Mouse (Mus musculus) C2C12 (cell line): ENCODE data around the gene Ccn2. TPM values are rescaled to one million over a fixed set of nuclear protein-coding genes. Genes with fewer than 3 reads are reported as not detected.

Experiments
- H3K27me3 ChIP-seq: one replicate; pipeline ENCODE4 v1.6.1; 2011; ENCODE audit not compliant: control insufficient read depth, insufficient read depth, insufficient read length
- H3K36me3 ChIP-seq: one replicate; pipeline ENCODE4 v1.6.1; 2011; ENCODE audit not compliant: control insufficient read depth, insufficient read depth
- H3K4me3 ChIP-seq: one replicate; pipeline ENCODE4 v1.5.1; 2011; ENCODE audit warnings: mild to moderate bottlenecking, control low read depth; ENCODE audit not compliant: poor library complexity, insufficient read depth, severe bottlenecking
- H3K79me2 ChIP-seq: one replicate; pipeline ENCODE4 v1.6.1; 2011; ENCODE audit not compliant: control insufficient read depth, insufficient read depth
- H3K79me3 ChIP-seq: one replicate; pipeline ENCODE4 v1.6.1; 2011; ENCODE audit warnings: low read depth, control low read depth
- H3ac ChIP-seq: one replicate; pipeline ENCODE3; 2011; ENCODE audit warnings: low read depth; ENCODE audit not compliant: control insufficient read depth, insufficient read length
- CEBPB ChIP-seq: IDR thresholded peaks from one replicate; pipeline ENCODE4 v1.6.1; 2011; ENCODE audit warnings: low read depth, mild to moderate bottlenecking, control low read depth, moderate library complexity
- CTCF ChIP-seq: IDR thresholded peaks from one replicate; pipeline ENCODE4 v1.5.1; 2011; ENCODE audit not compliant: control insufficient read depth, insufficient read depth, insufficient read length
- FOSL1 ChIP-seq: IDR thresholded peaks from one replicate; pipeline ENCODE4 v1.8.0; 2011; ENCODE audit warnings: mild to moderate bottlenecking, low read length; ENCODE audit not compliant: poor library complexity, insufficient read depth, severe bottlenecking
- MAX ChIP-seq: IDR thresholded peaks from one replicate; pipeline ENCODE4 v1.6.1; 2011; ENCODE audit warnings: mild to moderate bottlenecking, control low read depth
- MYOD1 ChIP-seq: IDR thresholded peaks from one replicate; pipeline ENCODE4 v1.6.1; 2011; ENCODE audit warnings: low read depth; ENCODE audit not compliant: control insufficient read depth, insufficient read length
- MYOG ChIP-seq: IDR thresholded peaks from one replicate; pipeline ENCODE4 v1.6.1; 2011; ENCODE audit not compliant: control insufficient read depth, insufficient read length; ENCODE audit errors: extremely low read depth
- USF1 ChIP-seq: IDR thresholded peaks from one replicate; pipeline ENCODE4 v1.6.1; 2011; ENCODE audit warnings: low read depth, mild to moderate bottlenecking, control low read depth, moderate library complexity
- polyA plus RNA-seq: library from polyadenylated mRNA; unstranded; fragments of >200 nt; fragmentation: generic; extraction: Trizol; gene quantifications from one replicate; pipeline ENCODE4 v1.2.1, GENCODE M21; 2012; ENCODE audit warnings: missing spikeins

Ccn2 gene
- polyA plus RNA-seq, 1 experiment: 55.2 TPM

GRCm38 (mm10) chr10:24641416-24642140 lies 46.3 kb downstream of the Ccn2 start:
- Histone ChIP-seq H3K36me3 (no peaks in the 10 kb centered on the region), H3K27me3 (no peaks in the 10 kb centered on the region), H3K79me2 (no peaks in the 10 kb centered on the region), H3K79me3 (no peaks in the 10 kb centered on the region), H3K4me3 (no peak overlapping the region), H3ac (no peak overlapping the region)
- no peak for TF ChIP-seq MYOG
- TF ChIP-seq CEBPB: no peak
- no peak for TF ChIP-seq CTCF
- TF ChIP-seq MYOD1: no peak
- TF ChIP-seq FOSL1: no peak
- no peak for TF ChIP-seq USF1

DNA sequence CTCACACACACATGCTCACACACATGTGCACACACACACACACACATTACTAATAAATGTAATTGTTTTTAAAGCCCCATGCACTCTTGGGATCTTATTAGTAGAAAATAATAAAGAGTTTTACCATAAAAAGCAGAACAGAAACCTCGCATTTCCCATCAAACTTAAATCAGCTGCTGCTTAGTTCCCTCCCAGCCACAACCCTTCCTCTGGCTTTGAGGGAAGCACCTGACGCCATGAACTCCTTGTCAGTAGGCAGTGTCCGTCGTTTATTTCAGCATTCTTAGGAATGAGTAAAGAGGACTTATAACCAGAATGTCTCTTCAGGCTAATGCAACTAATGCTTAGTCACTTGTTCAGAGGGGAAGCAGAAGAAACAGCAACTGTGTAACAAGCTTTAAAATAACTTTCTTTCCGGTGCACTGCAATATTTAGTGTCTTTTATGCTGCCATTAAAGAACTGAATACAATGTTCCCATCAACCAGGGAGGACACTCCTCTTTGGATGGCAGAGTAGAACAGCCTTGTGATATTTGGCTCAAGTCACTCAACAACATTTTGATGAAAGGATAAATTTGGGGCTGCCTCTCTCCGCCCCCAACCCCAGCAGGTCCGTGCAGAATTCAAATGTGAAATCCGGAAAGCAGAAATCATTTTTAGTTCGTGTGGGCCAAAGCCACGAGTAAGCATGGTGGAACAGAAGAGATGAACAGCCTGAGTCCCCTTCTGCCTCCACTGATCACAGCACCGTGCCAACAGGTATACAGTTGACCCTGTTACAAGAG lies 47.7 kb downstream of the Ccn2 start:
- Histone ChIP-seq H3K79me3 (no peaks in the 10 kb centered on the region), H3K4me3 (no peak overlapping the region), H3ac (no peak overlapping the region), H3K36me3 (no peaks in the 10 kb centered on the region), H3K27me3 (no peaks in the 10 kb centered on the region), H3K79me2 (no peaks in the 10 kb centered on the region)
- TF ChIP-seq USF1 (no peak), MYOG (no peak), MYOD1 (no peak), CEBPB (no peak), CTCF (no peak), FOSL1 (no peak), MAX (no peak)

DNA sequence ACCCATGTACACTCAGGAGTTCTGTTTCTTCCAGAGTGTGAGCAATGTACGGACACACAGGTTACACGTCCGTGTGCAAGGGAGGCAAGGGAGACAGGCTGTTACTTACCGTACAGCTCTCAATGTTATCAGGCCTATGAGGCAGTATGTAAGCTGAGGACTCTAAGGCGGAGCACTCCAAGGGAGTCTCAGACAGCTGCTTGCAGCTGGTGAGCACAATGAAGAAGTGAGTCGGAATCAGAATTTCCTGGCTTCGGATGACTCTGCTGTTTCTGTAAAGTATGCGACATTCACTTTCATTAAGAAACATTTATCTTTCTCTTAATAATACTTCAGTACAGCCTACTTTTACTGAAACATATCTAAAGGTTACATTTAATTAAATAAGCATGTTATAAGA lies 49.9 kb downstream of the Ccn2 start:
- TF ChIP-seq CTCF: no peak
- TF ChIP-seq MAX: no peak
- no peak for TF ChIP-seq MYOG
- no peak for TF ChIP-seq USF1
- TF ChIP-seq FOSL1: no peak
- TF ChIP-seq CEBPB: no peak
- no peak for TF ChIP-seq MYOD1
- Histone ChIP-seq H3K79me3 (no peaks in the 10 kb centered on the region), H3K79me2 (no peaks in the 10 kb centered on the region), H3ac (no peak overlapping the region), H3K4me3 (no peak overlapping the region), H3K36me3 (no peaks in the 10 kb centered on the region), H3K27me3 (no peaks in the 10 kb centered on the region)

Other genes starting within 250 kb of the Ccn2 start
- gene Enpp1, start 116.7 kb downstream of the Ccn2 start, polyA plus RNA-seq: 1.3 TPM
- gene Enpp3, start 247.4 kb downstream of the Ccn2 start, polyA plus RNA-seq: 1.4 TPM